ENCODE assay signal across 9 mouse cellular contexts in the genomic region with DNA sequence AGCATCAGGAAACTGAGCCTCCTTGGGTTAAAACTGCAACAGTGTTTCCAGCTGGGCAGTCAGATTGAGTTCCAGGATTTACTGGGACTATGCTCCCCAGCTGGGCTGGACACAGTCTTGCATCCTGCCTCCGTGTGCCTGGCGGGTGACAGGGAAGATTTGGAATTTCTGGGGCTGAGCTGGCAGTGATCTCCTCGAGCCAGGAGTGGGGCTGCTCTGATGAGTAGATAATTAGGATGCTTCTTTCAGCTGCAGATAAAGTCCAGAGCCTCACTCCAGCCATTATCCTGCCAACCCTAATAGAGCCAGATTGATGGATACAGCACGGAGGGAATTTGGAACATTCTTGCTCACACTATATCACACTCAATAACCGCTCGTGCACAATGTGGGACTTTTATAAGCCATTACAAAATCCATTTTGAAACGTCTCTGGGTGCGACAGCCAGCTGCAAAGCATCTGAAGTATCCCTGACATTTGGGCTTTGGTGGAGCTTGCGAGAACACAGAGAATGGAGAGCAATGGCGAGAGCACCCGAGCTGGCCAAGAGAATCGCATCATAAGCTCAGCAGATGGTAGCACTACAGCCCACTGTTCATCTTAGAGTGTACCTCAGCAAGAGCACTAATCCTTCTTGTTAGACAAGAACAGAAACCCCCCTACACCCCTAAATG.
DNase-seq lines count a peak whose midpoint lies in the region; ATAC-seq lines count a peak whose summit lies in the region.
"Had no signal": no experiment of that assay in that cellular context is flagged by ENCODE, and none has a peak within 500 bp of the region (broad histone marks: within the 10 kb centered on the region; RNA-seq: fewer than 3 reads in every experiment).

No protein-coding gene starts in this region.

- H3K9me3 ChIP-seq in heart, embryonic 10.5 days: no peaks in the 10 kb centered on the region
- no peaks in the 10 kb centered on the region for H3K9me3 ChIP-seq in lung, embryonic 16.5 days (ENCODE audit: control insufficient read depth, low read length)

- H3K4me3 ChIP-seq in heart, embryonic 10.5 days: no peak overlapping the region
- H3K4me3 ChIP-seq in lung, embryonic 16.5 days (ENCODE audit: low read length): no peak overlapping the region

- H3K9ac ChIP-seq in lung, embryonic 16.5 days (ENCODE audit: low read length): no peak overlapping the region

- H3K27me3 ChIP-seq in heart, embryonic 10.5 days (ENCODE audit: insufficient read depth, poor library complexity, severe bottlenecking): no peaks in the 10 kb centered on the region
- no peaks in the 10 kb centered on the region for H3K27me3 ChIP-seq in lung, embryonic 16.5 days (ENCODE audit: control insufficient read depth, insufficient read depth, low read depth, low read length)

- H3K4me1 ChIP-seq in heart, embryonic 10.5 days: peaks cover 5% of the 10 kb centered on the region; the same call in 1 of the 2 replicates
- peaks cover 5% of the 10 kb centered on the region; the same call in 1 of the 2 replicates for H3K4me1 ChIP-seq in lung, embryonic 16.5 days (replicated peaks; ENCODE audit: control insufficient read depth, insufficient read depth, low read length)

- 59% methylated on average over 12 of the region's 12 CpGs for WGBS in heart, embryonic 10.5 days
- 39% methylated on average over 12 of the region's 12 CpGs for WGBS in lung, embryonic 16.5 days

- H3K27ac ChIP-seq in heart, embryonic 10.5 days: no peak overlapping the region
- H3K27ac ChIP-seq in lung, embryonic 16.5 days (ENCODE audit: low read length): peak overlapping the region; percentile 24; the same call in 1 of the 2 replicates

- peak; percentile 97 for ATAC-seq in lung, embryonic 16.5 days (ENCODE audit: low read depth)

- no peak overlapping the region for H3K4me2 ChIP-seq in lung, embryonic 16.5 days (ENCODE audit: low read depth, low read length)

- DNase-seq in heart, adult 18-20 months: peak; percentile 31 to 55
- no peak for DNase-seq in heart, embryonic 10.5 days (ENCODE audit: low spot score)
- DNase-seq in urinary bladder, postnatal 25 days (ENCODE audit: low spot score): peak; percentile 10
- DNase-seq in urinary bladder, postnatal 10 days (ENCODE audit: low spot score): no peak
- DNase-seq in layer of hippocampus, postnatal 36 days: no peak
- DNase-seq in cerebellum, postnatal 36 days: no peak
- DNase-seq in cerebellum, postnatal 4 days (ENCODE audit: low spot score in 2 of 2): no peak
- DNase-seq: thymus, postnatal 25 days had no signal

- no peaks in the 10 kb centered on the region for H3K36me3 ChIP-seq in heart, embryonic 10.5 days
- H3K36me3 ChIP-seq in lung, embryonic 16.5 days (ENCODE audit: control insufficient read depth, insufficient read depth, low read length): no peaks in the 10 kb centered on the region

Comparison
In these comparisons a context has a peak if more than half of its experiments do, and no peak if none do; other contexts are left out.
1. DNase-seq: peak in heart, adult 18-20 months (2 of 2) and urinary bladder, postnatal 25 days (single experiment); none in heart, embryonic 10.5 days (single experiment), urinary bladder, postnatal 10 days (single experiment), layer of hippocampus, postnatal 36 days (0 of 2), cerebellum, postnatal 36 days (0 of 2) and cerebellum, postnatal 4 days (0 of 2).